Mouse (Mus musculus) WW6 (cell line): ENCODE data around the gene Cttnbp2nl.

ENCODE experiments used
- DNase-seq: peaks from one replicate; pipeline ENCODE4 v3.0.0-alpha.2; 2013; ENCODE audit warnings: low read depth, low spot score

The Cttnbp2nl gene

DNA sequence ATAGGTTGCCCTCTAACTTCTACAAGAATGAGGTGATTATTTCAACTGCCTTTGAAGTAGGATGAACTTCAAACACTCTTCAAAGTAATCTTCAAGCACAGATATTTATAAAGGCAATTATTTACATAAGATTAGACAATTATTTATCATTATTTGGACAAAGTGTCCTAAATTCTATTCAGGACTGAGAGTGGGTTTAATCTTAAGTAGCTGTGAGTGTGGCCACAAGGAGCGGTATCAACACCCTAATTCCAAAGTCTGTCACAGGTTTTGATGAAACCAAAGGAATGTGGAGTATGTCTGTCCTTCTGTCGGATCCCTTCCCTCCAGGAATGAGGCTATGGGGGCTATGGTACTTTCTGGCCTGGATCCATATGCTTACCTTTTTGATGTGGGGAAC is 38.0 kb downstream of the Cttnbp2nl start:
- DNase-seq = no peak

DNA sequence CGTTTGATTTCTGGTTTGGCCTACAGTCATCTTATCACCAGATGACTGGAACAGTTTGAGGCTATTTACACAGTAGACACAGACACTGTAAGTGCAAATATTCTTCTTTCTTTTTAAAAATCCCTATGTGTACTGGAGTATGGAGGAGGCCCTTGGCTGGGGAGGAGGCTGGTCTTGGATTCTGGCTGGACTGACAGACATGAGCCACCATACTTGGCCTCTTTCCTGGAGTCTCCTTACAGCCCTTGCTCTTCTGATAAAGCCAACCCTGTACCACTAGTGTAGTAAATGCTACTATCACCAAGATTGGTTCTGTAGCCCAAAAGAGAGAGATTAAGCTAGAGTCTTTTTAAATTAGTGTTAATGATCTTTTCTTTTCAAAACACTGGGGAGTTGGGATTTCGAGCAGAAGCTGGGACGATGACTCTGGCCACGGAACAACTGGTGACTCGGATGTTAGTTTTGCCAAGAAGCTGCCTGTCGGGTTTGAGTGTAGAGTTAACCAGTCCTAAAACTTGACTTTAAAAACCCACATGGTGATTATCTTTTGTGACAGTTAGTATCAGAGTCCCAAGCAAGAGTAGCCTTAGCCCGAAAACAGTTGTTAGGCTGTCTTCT is 40.1 kb downstream of the Cttnbp2nl start:
- DNase-seq = no peak

DNA sequence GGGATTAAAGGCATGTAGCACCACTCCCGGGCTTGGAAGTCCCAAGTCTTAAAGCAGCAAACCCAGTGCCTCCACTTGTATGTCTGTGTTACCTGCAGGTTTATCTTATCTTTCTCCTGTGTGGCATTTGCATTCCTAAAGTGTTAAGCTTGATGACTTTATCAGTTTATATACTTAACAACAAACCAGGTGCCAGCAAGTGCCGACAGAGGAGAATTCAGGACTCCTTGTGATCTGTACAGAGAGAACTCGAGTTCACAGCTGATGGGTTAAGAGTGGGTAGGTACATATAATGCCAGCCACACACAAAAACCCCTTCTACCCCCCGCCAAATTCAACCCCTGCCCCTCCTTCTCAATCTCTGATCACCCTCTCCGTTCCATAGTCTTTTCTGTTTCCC is 41.1 kb downstream of the Cttnbp2nl start:
- DNase-seq = no peak

DNA sequence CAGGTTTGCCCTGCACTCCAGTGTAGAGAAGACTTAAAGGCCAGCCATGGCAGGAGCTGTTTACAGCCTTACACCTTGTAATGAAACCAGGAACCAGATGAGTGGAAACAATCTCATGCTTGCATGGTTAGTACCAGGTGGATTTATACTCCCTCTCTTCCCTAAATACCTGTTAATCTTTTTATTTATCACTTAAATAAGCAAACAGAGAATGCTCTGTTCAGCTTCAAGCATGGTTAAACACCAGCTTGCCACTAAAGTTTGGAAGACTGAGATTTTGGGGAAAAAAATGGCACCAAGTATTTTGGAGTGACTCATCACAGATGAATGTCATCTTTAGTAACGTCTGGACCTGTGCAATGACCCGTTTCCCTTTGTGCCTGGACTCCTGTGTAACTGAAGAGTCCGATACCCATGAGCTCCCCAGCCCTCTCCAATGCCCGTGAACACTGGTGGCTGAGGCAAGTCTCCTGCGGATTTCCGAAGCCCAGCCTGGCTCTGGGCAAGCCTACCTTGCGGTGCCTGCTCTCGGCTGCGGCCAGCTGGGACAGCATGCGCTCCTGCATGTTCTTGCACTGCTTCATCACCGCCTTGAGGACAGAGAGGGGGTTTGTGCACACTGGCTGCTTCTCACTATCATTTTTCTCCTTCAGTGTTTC is 42.1 kb downstream of the Cttnbp2nl start:
- DNase-seq = no peak

DNA sequence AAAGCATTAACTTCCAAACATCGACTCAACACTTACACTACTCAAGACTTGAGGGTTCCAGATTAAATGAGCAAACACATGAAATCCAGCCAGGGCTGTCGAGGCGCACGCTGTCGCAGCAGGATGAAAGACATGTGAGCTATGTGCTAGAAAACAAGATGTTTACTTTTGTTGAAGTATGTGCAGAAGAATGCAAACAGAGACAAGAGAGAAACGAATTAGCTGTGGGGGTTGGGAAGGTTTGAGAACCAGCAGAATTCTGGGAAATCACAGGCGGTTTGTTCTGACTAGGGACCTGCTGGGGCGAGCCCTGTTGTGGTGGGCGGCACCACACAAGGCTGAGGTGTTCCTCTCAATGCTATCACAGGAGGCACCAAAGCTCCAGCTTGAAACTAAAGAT is 44.9 kb downstream of the Cttnbp2nl start:
- DNase-seq = no peak

DNA sequence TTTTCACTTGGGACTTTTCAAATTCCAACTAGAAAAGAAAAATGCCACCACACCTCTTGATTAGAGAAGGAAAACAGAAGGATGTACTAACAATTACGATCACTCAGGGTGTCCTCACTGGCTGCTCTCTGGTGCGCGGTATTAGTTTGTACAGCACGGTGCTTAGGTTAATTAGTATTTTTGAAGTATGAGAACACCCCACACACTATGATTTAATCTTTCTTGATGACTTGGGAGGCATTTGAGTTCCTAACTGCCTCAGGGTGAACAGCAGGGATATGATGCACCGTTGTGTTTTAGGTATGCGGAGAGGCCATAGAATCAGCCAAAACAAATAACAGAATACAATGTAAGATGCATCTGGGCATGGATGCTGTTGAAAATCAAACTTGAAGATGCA is 46.8 kb downstream of the Cttnbp2nl start:
- DNase-seq = no peak

DNA sequence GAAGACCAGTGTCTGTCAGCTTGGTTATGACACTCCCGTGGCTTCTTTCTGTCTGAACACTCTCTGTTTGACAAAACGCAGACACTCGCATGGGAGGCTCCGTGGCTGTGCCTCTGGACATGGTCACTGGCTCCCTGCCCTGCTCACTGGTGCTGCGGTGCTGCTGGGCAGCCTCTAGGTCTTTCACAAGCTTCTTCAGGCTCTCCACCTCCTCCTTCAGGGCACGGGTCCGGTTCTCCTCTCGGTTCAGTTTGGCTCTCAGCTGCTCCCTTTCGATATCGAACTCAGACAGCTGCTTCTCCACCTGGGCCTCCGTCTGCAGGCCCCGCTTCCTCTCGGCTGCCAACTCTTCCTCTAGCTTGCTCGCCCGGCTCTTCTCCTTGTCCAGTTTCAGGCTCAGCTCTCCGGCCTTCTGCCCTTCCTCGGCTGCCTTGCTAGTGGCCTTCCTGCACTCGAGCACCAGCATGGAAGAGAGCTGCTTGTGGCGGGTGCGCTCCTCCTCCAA is 47.3 kb downstream of the Cttnbp2nl start:
- no peak for DNase-seq

DNA sequence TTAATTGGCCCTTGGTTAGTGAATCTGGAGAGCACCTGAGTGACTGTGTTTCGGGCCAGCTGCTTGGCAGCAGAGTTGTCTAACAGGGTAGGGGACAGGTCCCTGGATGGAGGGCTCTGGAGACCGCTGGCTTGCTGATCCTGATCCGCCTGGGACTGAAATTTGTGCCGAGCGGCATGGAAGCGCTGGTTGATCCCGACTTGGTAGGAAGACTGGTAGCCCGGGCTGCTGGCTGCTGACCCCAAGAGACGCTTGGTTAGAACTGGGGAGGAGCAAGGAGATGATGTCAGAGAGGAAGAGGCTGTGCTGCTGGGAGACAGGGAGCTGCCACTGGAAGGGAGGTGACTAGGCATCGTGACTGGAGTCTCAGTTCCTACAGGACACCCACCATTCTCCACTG is 47.9 kb downstream of the Cttnbp2nl start:
- DNase-seq = no peak

DNA sequence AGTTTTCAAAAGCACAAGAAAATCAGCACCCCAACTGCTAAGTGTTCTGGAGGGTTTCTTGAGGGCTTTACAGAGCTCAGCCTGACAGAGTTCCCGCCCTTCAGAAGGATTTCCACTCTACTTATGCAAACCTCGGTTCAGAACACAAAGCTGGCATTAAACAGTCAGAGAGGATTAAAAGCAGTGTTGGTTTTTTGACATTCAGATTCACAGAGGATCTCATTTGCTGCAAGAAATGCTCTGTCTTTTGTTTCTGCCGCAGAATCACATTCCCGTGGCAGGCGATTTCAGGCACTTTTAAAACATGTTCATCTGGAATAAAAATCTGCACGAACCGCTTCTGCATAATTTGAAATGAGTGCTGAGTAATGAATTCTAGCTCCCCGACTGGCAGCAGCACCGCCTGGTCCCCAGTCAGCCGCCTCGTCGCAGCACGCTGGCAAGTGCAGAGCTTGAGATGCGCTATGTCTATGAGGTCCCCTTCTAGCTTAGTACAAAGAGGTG is 48.9 kb downstream of the Cttnbp2nl start:
- no peak for DNase-seq

DNA sequence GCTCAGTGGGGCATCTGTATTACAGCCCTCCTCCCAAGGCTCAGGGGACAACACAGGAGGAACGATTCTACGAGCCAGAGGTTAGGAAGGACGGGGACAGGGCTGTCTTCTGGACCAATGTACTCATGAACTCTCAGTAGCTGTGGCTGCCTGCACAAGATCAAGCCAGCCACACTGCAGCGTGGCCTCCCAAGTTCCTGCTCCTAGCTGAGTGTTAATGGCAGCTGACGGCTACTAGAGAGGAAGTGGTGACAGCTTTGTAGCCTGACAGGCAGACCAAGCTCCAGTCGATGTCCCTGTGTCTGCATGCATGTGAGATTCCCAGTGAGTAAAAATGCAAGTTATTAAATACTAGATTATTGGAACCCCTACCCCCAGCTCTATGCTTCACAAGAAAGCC is 51.6 kb downstream of the Cttnbp2nl start:
- no peak for DNase-seq

DNA sequence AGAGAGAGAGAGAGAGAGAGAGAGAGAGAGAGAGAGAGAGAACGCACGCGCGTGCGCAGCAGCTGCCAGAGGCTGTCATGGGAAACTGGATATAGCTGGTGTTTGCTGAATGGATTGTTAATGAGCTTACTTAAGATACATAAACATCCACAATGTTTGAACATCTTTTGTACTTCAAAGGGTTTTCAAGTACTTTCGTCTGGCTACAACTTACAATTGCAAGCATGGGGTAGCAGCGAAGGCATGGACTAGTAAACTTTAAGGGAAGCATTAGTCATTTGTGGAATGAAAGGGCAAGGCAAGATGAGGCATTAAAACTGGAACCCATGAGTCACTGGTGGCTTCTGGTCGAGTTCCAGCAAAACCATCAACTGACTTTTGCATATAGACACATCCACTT is 52.4 kb downstream of the Cttnbp2nl start:
- no peak for DNase-seq

DNA sequence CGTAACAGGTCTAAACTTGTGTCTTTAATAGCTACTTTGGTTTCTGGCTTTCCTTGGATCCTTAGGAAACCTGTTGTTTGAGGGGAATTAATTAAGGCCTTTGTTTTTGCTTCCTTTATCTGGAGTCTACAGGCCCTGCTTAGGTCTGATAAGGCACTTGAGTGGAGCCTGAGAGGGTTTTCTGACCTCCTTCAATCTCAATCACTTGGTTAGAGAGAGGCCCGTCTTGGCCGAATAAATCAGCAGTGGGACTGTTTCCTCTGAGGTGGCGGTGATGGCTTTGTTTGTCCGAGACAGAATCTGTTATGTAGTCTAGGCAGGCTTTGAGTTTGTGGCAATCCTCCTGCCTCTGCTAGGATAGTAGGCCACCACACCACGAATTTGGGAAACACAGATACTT is 55.4 kb downstream of the Cttnbp2nl start:
- DNase-seq = no peak

DNA sequence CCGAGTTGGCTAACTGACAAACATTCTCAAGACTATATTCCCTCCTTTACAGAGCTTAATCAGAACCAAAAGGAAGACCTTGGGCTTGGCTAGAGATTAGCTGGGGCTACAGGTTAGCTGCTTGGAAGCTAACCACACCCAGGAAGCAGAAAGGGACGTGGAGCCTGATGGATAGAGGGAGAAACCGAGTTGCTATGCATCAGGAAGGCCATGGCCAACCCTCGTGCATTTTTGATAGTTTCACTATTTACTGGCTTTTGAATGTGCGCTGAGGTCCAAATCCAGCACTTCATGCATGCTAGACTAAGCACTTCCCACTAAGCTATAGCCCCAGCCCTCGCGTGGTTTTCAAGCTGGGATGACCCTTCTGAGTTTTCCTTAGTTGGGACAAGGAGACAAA is 57.2 kb downstream of the Cttnbp2nl start:
- DNase-seq = no peak

DNA sequence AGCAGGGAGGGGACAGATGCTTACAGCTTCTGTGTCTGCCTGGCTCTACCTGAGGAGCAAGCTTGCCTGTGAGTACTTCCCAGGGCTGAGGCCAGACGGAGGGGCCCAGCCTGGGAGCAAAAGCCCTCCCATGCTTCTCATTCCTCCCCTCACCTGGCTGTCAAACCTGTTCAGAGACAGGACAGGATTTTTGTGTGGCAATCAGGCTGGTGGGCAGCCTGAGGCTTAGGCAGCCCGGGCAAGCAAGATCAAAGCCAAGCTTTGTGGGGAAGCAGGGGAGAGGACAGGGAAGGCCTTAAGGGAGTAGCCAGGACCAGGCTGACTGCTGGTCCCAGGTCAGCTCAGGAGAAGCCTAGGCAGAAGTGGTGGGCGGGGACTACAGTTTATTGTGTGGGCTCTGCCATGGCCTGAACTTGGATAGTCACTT is 58.5 kb downstream of the Cttnbp2nl start:
- DNase-seq = no peak

DNA sequence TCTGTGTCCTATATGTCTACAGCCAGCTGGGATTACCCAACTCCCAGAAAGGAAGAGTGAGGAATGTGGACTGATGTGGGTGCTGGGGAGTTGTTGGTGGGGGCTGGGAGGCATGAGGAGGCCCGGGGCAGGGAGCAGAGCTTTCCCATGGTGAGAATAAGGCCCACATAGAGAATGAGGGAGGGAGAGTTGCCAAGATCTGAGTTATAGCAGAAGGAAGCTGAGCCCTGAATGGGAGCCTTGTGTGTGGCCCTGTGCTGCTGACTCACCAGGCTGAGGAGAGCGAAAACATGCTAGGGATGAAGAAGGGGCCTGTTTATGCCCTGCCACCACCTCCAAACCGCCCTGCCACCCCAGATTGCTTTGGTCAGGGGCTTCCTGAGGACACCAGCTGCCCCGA is 59.1 kb downstream of the Cttnbp2nl start:
- no peak for DNase-seq

DNA sequence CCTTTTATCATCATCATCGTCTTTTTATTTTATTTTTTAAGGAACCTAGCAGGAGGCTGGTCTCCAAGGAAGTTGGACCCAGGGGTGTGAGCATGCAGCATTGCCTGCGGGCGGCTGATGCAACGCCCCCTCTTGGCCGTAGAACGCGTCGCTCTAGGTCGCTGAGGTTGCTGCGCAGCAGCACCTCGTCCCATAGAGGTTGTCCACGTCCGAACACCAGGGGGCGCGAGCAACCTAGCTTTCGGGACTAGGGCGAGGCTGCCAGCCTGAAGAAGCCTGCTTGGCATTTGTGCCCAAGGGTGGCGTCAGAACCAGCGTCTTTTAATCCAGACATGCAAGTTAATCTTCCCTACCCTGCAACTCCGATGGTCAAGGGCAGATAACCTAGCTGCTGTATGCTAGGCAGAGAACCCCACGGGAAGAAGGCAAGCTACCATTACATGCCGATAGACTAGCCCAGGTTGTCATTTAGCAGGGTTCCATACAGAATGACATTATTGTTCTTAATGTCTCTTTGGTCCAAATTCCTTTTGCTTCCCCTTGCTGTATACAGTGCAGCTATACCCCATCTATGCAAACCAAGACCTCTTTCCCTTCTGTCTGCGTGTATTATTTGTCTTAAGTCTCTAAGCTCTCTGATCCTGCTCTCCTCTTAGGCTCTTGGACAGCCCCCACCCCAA is 60.1 kb downstream of the Cttnbp2nl start:
- peak; percentile 70 for DNase-seq

DNA sequence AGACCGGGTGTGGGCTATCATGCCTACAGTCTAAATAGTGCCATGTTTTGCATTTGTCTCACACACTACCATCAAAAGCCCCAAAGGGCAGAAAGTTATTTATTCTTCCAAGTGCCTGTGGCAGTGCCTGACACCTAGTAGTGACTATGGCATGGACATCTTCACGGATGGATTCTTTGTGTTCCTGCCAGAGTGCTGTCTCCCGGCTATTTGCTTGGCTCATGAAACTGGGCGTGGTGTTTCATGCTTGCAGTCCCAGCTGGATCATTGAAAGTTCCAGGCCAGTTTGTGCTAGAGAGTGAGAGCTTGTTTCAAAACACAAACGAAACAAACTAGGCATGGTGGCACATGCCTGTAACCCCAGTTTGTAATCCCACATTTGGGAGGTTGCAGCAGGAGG is 61.2 kb downstream of the Cttnbp2nl start:
- DNase-seq = no peak

DNA sequence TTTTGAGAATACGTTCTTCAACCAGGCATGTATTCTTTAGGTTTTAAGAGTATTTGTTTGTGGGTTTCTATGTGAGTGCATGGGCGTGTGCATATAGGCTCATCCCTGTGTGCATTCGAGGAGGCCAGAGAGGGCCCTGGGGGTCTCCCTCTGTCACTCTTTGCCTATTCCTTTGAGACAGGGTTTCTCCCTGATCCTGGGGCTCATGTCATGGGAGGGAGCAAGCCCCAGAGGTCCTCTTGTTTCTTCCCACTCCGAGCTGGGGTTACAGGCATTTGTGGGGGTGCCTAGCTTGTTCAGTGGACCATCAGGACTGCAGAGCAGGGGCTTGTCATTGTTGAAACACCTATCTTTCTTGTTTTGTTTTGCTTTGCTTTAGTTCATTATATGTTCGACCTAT is 65.1 kb downstream of the Cttnbp2nl start:
- no peak for DNase-seq

DNA sequence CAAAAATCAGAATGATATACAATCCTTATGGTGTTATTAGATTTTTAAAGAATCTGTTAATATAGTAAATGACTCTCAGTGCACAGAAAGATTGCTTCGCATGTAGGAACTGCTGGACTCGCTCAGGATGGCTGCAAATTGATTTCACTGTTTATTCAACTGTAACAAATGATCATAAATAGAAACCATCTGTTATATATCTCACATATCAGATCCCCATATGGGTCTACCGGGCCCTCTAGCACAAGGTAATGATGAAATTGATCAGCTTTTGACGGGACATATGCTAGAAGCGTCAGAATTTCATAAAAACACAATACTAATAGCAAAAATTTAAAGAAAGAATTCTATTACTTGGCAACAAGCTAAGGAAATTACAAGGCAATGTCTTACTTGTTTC is 73.2 kb downstream of the Cttnbp2nl start:
- no peak for DNase-seq

DNA sequence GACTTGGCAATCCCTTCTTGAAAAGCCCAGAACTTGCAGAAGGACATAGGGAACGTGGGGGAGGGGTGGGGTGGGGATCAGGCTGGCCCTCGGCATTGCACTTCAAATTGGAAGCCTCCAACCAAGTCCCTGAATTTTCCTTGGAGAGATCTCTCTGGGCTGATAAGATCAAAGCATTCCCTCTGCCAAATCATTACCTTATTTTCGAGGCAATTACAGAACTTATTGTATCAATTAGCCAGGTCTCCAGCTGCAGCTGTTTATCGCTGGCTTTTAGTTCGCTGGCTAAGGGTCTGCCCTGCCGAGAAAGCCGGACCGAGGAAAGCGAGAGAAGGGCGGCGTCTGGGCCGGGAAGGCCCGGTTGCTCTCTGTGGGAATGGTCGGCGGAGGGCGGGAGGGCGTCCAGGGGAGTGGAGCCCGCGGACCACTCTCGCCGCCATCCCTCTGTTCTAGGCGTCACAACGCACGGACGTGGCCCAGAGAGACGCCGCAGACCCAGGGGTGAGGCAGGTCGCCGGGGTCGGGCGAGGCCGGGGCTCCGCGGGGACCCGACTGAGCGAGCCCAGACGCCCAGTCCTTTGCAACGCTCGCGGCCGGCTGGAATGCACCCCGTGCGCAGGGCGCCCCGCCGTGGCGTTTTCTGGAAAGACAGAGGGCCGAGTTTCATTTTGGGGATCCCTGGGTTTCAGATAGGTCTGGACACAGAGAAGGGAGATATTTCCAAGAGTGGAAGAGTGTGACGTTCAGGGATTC is 85.2 kb downstream of the Cttnbp2nl start:
- DNase-seq = peak; percentile 47

DNA sequence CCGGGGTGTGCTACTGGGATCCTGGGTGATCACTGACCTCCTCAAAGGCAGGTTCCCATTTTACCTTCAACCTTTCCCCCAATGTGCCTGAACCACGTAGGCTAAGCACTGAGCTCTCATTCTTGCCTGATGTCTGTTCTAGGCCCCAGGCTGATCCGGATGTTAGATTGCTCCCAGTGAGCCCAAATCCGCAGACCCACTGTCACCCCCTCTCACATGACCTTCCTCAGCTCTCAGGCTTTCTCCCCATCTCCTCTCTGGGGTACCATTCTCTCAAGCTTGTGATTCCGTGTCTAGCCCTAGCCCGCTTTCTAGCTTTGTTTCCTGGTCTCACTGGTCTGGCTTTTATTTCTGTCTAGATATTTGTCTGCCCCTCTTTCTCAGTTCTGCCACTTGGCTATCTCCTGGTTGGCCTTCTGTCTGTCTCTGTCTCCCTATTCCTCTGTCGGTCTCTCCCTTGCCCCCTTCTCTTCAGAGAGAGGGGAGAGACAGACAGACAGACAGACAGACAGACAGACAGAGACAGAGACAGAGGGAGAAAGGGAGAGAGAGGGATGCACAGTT is 86.9 kb downstream of the Cttnbp2nl start:
- no peak for DNase-seq
